Mouse (Mus musculus) gastrocnemius, adult 8-10 months (tissue): ENCODE results near the gene Nfe2l2. TPM values are rescaled to one million over a fixed set of nuclear protein-coding genes. Genes with fewer than 3 reads are reported as not detected.

Source experiments
- DNase-seq, 2 experiments: peaks; one replicate each; pipeline ENCODE4 v3.0.0; 2022; ENCODE audit warnings: low spot score in 2 of 2
- total RNA-seq, 4 experiments: library from RNA; stranded (reverse); gene quantifications; 2 replicates each; pipeline ENCODE4 v1.2.4; 2022

The Nfe2l2 gene
- 10 to 100 TPM; 31.3 to 37.6 (median 34.7) TPM for total RNA-seq

GRCm38 (mm10) chr2:75704234-75705161 is at the start of gene Nfe2l2:
Gene Nfe2l2 (minus strand): TSS chr2:75704641.
- DNase-seq = peak; percentile 99 to 100

- no peak for DNase-seq
Observed at GRCm38 (mm10) chr2:75752306-75753175, 48.1 kb upstream of the Nfe2l2 start.

- no peak for DNase-seq
Observed at GRCm38 (mm10) chr2:75751896-75752295, 47.5 kb upstream of the Nfe2l2 start.

- DNase-seq = no peak
Observed at GRCm38 (mm10) chr2:75750869-75751268, 46.4 kb upstream of the Nfe2l2 start.

GRCm38 (mm10) chr2:75750043-75750718 is 45.7 kb upstream of the Nfe2l2 start:
- no peak for DNase-seq

- no peak for DNase-seq
Observed at GRCm38 (mm10) chr2:75748841-75749240, 44.4 kb upstream of the Nfe2l2 start.

GRCm38 (mm10) chr2:75737006-75737503 is 32.6 kb upstream of the Nfe2l2 start:
- DNase-seq = no peak

- no peak for DNase-seq
Observed at GRCm38 (mm10) chr2:75734196-75734865, 29.9 kb upstream of the Nfe2l2 start.

GRCm38 (mm10) chr2:75733177-75733576 is 28.7 kb upstream of the Nfe2l2 start:
- DNase-seq = no peak

- DNase-seq = no peak
Observed at GRCm38 (mm10) chr2:75731929-75732328, 27.5 kb upstream of the Nfe2l2 start.

- DNase-seq = peak; percentile 27 to 42
Observed at GRCm38 (mm10) chr2:75731233-75731651, 26.8 kb upstream of the Nfe2l2 start.

GRCm38 (mm10) chr2:75730052-75730451 is 25.6 kb upstream of the Nfe2l2 start:
- peak; percentile 65 to 69 for DNase-seq

GRCm38 (mm10) chr2:75724863-75725445 is 20.5 kb upstream of the Nfe2l2 start:
- no peak for DNase-seq

GRCm38 (mm10) chr2:75723481-75723880 is 19.0 kb upstream of the Nfe2l2 start:
- no peak for DNase-seq

GRCm38 (mm10) chr2:75722893-75723292 is 18.5 kb upstream of the Nfe2l2 start:
- no peak for DNase-seq

GRCm38 (mm10) chr2:75720236-75721027 is 16.0 kb upstream of the Nfe2l2 start:
- DNase-seq = no peak

GRCm38 (mm10) chr2:75719331-75719869 is 15.0 kb upstream of the Nfe2l2 start:
- DNase-seq = no peak

GRCm38 (mm10) chr2:75716046-75717016 is 11.9 kb upstream of the Nfe2l2 start:
- DNase-seq = peak in 1 of 2 experiments; percentile 36
